ENCODE assay signal across 14 mouse cellular contexts in genomic region chr7:135745091-135745490, GRCm38 (mm10). TPM values are rescaled to one million over a fixed set of nuclear protein-coding genes. Genes with fewer than 3 reads are reported as not detected.
A peak's percentile ranks its signal among the peaks of the same experiment; 100 is the strongest.
DNase-seq lines count a peak whose midpoint lies in the region; ATAC-seq lines count a peak whose summit lies in the region.
"Had no signal": no experiment of that assay in that cellular context is flagged by ENCODE, and none has a peak within 500 bp of the region (broad histone marks: within the 10 kb centered on the region; RNA-seq: fewer than 3 reads in every experiment).

No protein-coding gene starts in this region.

- peaks cover 9% of the 10 kb centered on the region; the same call in 1 of the 2 replicates for H3K9me3 ChIP-seq in embryonic facial prominence, embryonic 14.5 days (ENCODE audit: control insufficient read depth, low read length)
- peaks cover 7% of the 10 kb centered on the region; the same call in 1 of the 2 replicates for H3K9me3 ChIP-seq in embryonic facial prominence, embryonic 10.5 days
- H3K9me3 ChIP-seq: G1E; liver, embryonic 12.5 days; midbrain, embryonic 13.5 days; neural tube, embryonic 15.5 days had no signal

- H3K9ac ChIP-seq in embryonic facial prominence, embryonic 14.5 days (ENCODE audit: low read depth, low read length), result no peak overlapping the region
- H3K9ac ChIP-seq: liver, embryonic 12.5 days; midbrain, embryonic 13.5 days; neural tube, embryonic 15.5 days had no signal

- no peak overlapping the region for H3K4me3 ChIP-seq in embryonic facial prominence, embryonic 14.5 days (ENCODE audit: low read depth, low read length)
- no peak overlapping the region for H3K4me3 ChIP-seq in embryonic facial prominence, embryonic 10.5 days
- H3K4me3 ChIP-seq: erythroblast, embryonic 14.5 days; liver, embryonic 12.5 days; midbrain, embryonic 13.5 days; neural tube, embryonic 15.5 days had no signal

- peak; percentile 70 for DNase-seq in embryonic facial prominence, embryonic 14.5 days (ENCODE audit: low spot score)
- no peak for DNase-seq in embryonic facial prominence, embryonic 10.5 days (ENCODE audit: low spot score)
- peak; percentile 67 for DNase-seq in kidney, postnatal 10 days
- DNase-seq in kidney, postnatal 36 days, result no peak
- peak; percentile 32 for DNase-seq in urinary bladder, postnatal 14 days (ENCODE audit: low spot score)
- DNase-seq in urinary bladder, adult 2 months (ENCODE audit: low spot score), result no peak
- no peak for DNase-seq in embryo, embryonic 11 days
- DNase-seq in right cerebral cortex, postnatal 10 days (ENCODE audit: low spot score in 2 of 2), result no peak
- DNase-seq: right cerebral cortex, postnatal 25 days had no signal

- WGBS in embryonic facial prominence, embryonic 14.5 days, result 27% methylated on average over 2 of the region's 2 CpGs
- 54% methylated on average over 2 of the region's 2 CpGs for WGBS in embryonic facial prominence, embryonic 10.5 days

- ATAC-seq in embryonic facial prominence, embryonic 14.5 days (ENCODE audit: low read depth), result 0 out of 2 replicates have a peak, but pooled peaks have one; percentile 12
- ATAC-seq: liver, embryonic 12.5 days; midbrain, embryonic 13.5 days had no signal

- no peaks in the 10 kb centered on the region for H3K27me3 ChIP-seq in embryonic facial prominence, embryonic 14.5 days (replicated peaks; ENCODE audit: control insufficient read depth, insufficient read depth, low read length)
- no peaks in the 10 kb centered on the region for H3K27me3 ChIP-seq in embryonic facial prominence, embryonic 10.5 days (replicated peaks; ENCODE audit: low read depth, poor library complexity, severe bottlenecking)
- H3K27me3 ChIP-seq: midbrain, embryonic 13.5 days; neural tube, embryonic 15.5 days had no signal

- no peaks in the 10 kb centered on the region for H3K36me3 ChIP-seq in embryonic facial prominence, embryonic 14.5 days (ENCODE audit: control insufficient read depth, insufficient read depth, low read length)
- no peaks in the 10 kb centered on the region for H3K36me3 ChIP-seq in embryonic facial prominence, embryonic 10.5 days (replicated peaks)
- H3K36me3 ChIP-seq: G1E; liver, embryonic 12.5 days; midbrain, embryonic 13.5 days; neural tube, embryonic 15.5 days had no signal

- H3K4me2 ChIP-seq in embryonic facial prominence, embryonic 14.5 days (ENCODE audit: low read depth, low read length), result no peak overlapping the region
- H3K4me2 ChIP-seq: liver, embryonic 12.5 days; midbrain, embryonic 13.5 days; neural tube, embryonic 15.5 days had no signal

- H3K4me1 ChIP-seq in embryonic facial prominence, embryonic 14.5 days (ENCODE audit: control insufficient read depth, insufficient read depth, low read length), result peaks cover 15% of the 10 kb centered on the region
- peaks cover 4% of the 10 kb centered on the region for H3K4me1 ChIP-seq in embryonic facial prominence, embryonic 10.5 days
- H3K4me1 ChIP-seq: liver, embryonic 12.5 days; midbrain, embryonic 13.5 days had no signal

- H3K27ac ChIP-seq in embryonic facial prominence, embryonic 14.5 days (replicated peaks; ENCODE audit: low read depth, low read length), result no peak overlapping the region
- no peak overlapping the region for H3K27ac ChIP-seq in embryonic facial prominence, embryonic 10.5 days (replicated peaks)
- H3K27ac ChIP-seq: liver, embryonic 12.5 days; midbrain, embryonic 13.5 days; neural tube, embryonic 15.5 days had no signal

RNA-seq across cellular contexts. Expression of gene Mki67, which starts 28.9 kb away (rescaled TPM):
- polyA plus RNA-seq in embryonic facial prominence, embryonic 14.5 days (2014; fragmentation: Nextera tagmentation; extraction: Ambion mirVana), result 49.5 and 51.4 TPM in 2 replicates
- 45.7 and 46.9 TPM in 2 replicates for polyA plus RNA-seq in embryonic facial prominence, embryonic 10.5 days (2016; fragmentation: Nextera tagmentation; extraction: Ambion mirVana)
- 1.6 and 2.5 TPM in 2 replicates for polyA plus RNA-seq in urinary bladder, adult 2 months (2012; rRNA removed)

Comparison
In these comparisons a context has a peak if more than half of its experiments do, and no peak if none do; other contexts are left out.
1. DNase-seq: peak in embryonic facial prominence, embryonic 14.5 days (single experiment), kidney, postnatal 10 days (single experiment) and urinary bladder, postnatal 14 days (single experiment); none in embryonic facial prominence, embryonic 10.5 days (single experiment), kidney, postnatal 36 days (0 of 2), urinary bladder, adult 2 months (single experiment), embryo, embryonic 11 days (single experiment) and right cerebral cortex, postnatal 10 days (0 of 2).
2. RNA of gene Mki67, which starts 28.9 kb away (polyA plus RNA-seq): 49.5 to 51.4 TPM in embryonic facial prominence, embryonic 14.5 days and 45.7 to 46.9 TPM in embryonic facial prominence, embryonic 10.5 days; 1.6 to 2.5 TPM in urinary bladder, adult 2 months; every median in the first group is over 10 times any median in the second.